Mouse (Mus musculus): ENCODE measurements around the gene Spop. TPM values are rescaled to one million over a fixed set of nuclear protein-coding genes. Genes with fewer than 3 reads are reported as not detected.

The Spop gene
- polyA plus RNA-seq, 1 experiment from 2014 or later = 135 TPM

Other genes starting within 250 kb of the Spop start
- gene Tac4, start 152.6 kb upstream of the Spop start, polyA plus RNA-seq (2016; fragmentation: Nextera tagmentation; extraction: Ambion mirVana) = 0.16 TPM in 1 of 2 replicates, not detected in the other
- 84.2 and 96.8 TPM in 2 replicates for gene Kat7, start 103.8 kb upstream of the Spop start, polyA plus RNA-seq (2016; fragmentation: Nextera tagmentation; extraction: Ambion mirVana)
- gene Fam117a, start 77.1 kb upstream of the Spop start, polyA plus RNA-seq (2016; fragmentation: Nextera tagmentation; extraction: Ambion mirVana) = 10.9 and 11.9 TPM in 2 replicates
- gene Slc35b1, start 29.4 kb upstream of the Spop start, polyA plus RNA-seq (2016; fragmentation: Nextera tagmentation; extraction: Ambion mirVana) = 116 and 122 TPM in 2 replicates
- gene Nxph3, start 100.5 kb downstream of the Spop start, polyA plus RNA-seq (2016; fragmentation: Nextera tagmentation; extraction: Ambion mirVana) = 0.50 and 0.54 TPM in 2 replicates
- 21.7 and 23.5 TPM in 2 replicates for gene Ngfr, start 173.7 kb downstream of the Spop start, polyA plus RNA-seq (2016; fragmentation: Nextera tagmentation; extraction: Ambion mirVana)